Mouse (Mus musculus) embryo, embryonic 11 days (tissue): ENCODE results near the gene Plrg1.

Experiments
- DNase-seq: peaks from one replicate; pipeline ENCODE4 v3.0.0-alpha.2; 2015

Gene Plrg1

DNA sequence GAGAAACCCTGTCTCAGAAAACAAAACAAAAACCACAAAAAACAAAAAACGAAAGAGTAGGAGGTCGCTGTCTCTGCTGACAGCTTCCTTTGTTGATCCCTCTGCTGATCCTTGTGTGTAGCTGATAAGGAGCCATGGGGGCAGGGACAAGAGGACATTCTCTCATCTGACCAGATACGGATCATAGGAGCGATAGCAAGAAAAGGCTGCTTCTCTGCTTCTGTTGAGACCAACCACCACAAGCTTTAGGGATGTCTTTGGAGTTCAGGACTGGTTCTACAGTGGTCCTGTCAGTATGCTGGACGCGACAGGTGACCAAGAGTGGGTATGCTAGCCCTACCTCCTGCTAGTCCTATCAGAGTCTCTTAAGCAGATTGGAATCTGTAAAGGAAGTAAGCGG, 2.2 kb upstream of the Plrg1 start:
- no peak for DNase-seq

DNA sequence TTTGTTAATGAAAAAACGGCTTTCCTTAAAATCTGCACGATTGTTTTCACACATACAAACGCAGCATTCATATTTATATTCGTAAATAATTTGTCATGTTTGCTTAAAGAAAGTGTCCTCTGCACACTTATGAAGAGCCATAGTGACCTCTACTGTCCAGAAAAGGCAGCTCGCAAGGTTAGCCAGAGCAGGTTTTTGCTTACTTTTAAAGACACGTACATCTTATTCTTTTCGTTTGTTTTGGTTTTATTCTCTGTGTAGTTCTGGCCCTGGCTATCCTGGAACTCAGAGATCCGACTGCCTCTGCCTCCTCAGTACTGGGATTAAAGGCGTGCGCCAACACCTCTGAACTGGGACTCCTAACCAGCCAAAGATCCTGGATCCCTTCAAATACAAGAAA, 1.6 kb upstream of the Plrg1 start:
- peak; percentile 62 for DNase-seq

DNA sequence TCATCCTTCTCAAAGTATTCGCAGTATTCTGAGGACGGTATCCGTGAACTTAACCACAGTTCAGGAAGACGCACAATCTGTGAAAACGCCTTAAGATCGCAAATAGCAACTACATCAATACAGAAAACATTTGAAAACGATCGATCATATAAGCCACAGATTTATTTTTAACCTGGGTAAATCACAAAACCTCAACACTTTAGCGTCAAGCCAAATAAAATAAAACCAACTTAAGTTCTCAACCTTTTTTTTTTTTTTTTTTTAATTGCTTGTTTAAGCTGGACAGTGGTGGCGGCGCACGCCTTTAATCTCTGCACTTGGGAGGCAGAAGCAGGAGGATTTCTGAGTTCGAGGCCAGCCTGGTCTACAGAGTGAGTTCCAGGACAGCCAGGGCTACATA, 563 bp upstream of the Plrg1 start:
- DNase-seq: no peak

DNA sequence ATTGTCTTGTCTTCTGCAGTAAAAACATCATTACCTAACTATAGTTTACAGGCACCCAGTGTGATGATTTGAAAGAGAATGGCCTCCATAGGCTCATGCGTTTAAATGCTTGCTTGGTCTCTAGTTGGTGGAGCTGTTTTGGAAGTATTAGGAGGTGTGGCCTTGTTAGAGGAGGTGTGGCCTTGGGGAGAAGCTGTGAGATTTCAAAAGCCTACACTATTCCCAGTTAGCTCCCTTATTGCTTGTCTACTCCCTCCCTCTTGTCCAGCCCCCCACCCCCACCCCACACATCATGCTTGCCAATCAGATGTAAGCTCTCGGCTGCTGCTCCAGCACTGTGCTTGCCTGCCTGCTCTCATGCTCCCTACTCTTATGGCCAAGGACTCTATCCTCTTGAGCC, 1.7 kb downstream of the Plrg1 start:
- DNase-seq: no peak

DNA sequence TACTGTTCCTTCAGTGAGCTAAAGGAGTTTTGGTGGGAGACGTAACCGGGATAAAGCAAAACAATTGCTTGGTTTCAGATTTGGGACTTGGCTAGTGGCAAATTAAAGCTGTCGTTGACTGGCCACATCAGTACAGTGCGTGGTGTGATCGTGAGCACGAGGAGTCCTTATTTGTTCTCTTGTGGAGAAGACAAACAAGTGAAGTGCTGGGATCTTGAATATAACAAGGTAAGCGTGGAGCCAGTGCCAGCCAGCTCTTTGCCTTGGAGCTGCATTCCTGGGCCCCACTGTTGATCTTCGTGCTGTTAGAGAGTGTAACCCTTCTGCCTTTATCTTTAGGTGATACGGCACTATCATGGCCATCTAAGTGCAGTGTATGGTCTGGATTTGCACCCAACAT, 12.6 kb downstream of the Plrg1 start:
- DNase-seq: no peak

DNA sequence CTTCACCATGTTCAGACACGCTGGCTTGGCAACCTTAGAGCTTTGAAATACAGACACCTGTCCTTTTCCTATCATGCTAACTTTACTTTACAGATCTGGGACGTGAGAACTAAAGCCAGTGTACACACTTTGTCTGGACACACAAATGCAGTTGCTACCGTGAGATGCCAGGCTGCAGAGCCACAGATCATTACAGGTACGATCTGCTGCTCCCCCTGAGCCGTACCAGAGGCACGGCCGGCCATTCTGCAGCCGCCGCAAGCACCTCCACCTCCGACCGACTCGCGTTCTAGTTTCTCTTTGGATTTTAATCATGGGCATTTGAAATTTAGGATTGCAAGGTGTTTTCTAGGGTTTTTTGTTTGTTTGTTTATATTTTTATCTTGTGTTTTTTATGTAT, 13.5 kb downstream of the Plrg1 start:
- DNase-seq: no peak

DNA sequence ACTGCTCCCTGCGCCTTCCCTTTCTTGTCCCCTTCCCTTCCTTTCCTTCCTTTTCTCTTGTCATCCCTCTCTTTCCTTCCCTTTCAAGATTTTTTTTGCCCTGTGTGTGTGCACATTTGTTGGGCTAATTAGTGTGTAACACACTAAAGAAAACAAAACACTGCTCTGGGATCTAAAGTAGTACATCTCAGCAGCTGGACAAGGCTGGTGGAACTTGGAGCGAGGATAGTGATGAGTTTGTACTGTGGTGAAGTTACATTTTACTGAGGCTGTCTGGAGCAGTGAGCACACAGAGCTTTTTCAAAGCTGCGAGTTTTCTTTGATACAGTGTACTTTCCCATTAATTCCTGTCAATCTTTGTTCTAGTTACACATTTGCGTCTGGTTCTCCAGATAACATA, 14.9 kb downstream of the Plrg1 start:
- no peak for DNase-seq

DNA sequence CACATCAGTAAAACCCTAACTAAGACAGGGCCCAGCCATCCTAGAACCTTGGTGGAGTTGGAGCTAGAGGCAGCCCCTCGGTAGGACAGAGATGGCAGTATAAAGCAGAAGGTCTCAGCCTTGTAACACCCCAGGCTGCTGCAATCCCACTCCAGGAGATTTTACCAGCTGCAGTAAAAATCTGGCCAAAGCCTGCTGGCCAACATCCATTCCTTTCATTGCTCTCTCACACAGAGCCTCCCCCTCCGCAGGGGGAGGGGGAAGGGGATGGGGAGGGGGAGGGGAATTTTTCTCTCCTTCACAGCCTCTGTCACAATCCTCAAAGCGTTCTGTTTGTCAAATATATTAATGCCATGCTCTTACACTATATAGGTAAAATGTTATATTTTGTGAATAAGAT, 21.2 kb downstream of the Plrg1 start:
- peak; percentile 23 for DNase-seq

DNA sequence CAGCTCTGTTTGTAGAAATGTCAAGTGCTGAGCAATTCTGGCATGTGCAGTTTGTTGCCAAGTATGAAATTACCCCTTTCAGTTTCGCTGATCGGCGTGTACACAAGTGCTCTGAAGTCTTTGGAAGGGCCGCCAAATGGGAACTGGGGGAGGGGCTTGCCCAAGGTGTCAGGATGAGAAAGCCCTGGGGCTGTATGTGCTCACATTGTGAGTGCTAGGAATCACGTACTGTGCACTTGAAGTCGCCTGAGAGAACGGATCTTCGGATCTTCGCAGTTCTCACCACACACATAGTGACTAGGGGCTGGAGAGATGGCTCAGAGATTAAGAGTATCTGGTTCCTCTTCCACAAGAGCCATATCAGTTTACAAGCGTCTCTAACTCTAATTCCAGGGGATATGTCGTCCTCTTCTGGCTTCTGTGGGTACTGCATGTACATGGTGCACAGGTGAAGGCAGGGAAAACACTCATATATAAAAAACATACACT, 25.3 kb downstream of the Plrg1 start:
- DNase-seq: peak; percentile 72

DNA sequence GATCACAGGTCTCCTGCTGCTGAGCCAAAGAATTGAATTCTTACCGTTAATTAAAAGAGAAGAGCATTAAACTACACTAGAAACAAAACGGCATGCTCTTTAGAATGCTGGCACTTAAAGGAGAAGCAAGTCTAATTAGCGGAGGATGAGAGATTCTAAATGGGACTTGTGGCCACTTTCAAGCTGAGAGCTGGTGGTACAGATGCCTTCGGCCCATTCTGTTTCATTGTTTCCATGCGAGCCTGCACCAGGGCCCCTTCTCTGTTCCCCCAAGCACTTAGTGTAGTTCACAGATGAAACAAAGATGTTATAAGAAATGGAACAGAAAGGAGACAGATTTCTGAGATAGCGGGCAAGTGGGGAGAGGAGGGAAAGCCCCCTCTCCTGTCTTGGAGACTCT, 42.3 kb downstream of the Plrg1 start:
- no peak for DNase-seq

DNA sequence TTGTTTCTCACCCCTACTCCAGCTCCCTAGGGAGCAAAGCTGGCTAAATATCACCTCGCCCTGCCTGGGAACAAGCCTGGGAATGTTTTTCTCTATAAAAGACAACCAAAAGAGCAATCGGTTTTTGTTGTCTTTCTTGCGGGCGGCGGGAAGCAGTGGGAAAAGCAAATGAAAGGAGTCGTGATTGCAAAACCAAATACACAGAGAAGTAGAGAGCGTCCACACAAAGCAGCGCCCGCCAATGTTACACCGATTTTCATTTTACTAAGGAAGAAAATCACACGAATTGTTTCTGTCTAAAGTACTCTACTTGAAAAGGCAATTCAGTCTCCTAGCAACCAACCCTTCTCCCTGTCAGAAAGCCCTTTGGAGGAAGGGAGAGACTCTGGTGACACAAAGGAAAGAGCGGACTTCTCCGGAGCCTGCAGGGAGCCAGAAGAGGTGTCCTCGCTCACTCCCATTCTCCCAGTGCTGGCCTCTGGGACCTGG, 43.3 kb downstream of the Plrg1 start:
- peak; percentile 65 for DNase-seq

DNA sequence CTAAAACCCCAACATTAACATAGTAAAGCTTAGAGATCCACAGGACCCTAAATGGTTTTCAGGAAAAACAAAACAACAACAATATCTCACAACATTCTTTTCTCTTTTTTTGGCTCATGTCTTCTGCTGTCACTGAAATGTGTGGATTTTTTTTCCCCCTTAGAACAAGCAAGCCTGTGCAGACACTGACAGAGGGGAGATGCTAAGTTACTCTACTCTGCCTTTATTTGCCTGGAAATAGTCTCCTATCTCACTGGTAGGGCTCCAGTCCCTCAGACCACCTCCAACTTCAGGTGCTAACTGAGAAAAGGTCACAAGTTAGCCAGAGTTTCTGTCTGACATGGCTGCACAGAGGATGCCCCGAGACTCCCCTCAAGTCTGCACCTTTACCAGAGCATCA, 43.8 kb downstream of the Plrg1 start:
- no peak for DNase-seq

DNA sequence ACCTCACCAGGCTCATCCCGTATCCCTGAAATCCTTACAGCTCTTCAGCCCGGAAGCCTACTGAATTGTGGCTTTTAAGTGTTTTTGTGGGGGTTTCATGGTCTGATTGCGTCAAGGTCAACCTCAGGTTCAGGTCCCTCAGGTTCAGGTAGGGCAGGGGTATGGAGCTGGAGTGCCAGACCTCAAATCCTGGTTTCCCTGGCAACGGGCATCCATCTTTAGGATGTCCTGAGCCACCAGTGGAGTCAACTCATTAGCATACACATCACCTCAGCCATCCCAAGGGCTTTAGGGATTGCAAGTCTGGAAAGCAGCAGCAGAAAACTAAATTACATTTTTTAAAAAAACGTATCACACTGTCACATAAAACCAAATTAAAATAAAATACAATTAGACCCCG, 44.3 kb downstream of the Plrg1 start:
- DNase-seq: no peak

DNA sequence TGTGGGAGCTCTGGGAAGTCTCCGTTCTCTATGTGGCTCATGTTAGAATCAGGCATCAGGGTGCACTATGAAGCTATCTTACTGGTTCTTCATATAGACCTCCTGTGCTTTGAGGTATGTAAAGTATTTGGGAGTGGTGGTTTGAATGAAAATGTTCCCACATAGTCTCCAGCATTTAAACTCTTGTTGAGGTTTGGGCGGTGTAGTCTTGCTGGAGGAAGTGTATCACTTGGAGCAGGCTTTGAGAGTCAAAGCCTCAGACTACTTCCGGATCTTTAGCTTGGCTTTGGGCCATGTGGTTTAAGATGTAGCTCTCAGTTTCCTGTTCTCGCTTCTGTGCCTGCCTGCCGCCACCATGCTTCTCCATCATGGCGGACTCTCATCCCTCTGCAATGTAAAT, 47.0 kb downstream of the Plrg1 start:
- no peak for DNase-seq

DNA sequence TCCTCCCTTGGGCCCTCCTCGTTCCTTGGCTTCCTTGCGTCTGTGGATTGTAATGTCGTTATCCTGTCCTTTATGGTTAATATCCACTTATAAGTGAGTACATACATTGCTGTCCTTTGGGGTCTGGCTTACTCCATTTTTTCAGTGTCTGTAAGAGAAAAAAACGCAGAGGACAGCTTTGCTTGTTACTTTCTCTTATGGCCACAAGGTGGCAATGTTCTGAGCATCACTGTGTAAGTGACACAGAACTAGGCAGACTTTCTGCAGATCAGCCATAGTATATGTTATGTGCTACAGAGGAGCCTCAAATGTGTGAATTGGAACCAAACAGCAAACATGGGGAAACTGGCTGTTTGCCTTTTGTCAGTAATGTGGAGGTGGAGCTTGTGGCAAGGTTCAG, 54.8 kb downstream of the Plrg1 start:
- DNase-seq: peak; percentile 75

DNA sequence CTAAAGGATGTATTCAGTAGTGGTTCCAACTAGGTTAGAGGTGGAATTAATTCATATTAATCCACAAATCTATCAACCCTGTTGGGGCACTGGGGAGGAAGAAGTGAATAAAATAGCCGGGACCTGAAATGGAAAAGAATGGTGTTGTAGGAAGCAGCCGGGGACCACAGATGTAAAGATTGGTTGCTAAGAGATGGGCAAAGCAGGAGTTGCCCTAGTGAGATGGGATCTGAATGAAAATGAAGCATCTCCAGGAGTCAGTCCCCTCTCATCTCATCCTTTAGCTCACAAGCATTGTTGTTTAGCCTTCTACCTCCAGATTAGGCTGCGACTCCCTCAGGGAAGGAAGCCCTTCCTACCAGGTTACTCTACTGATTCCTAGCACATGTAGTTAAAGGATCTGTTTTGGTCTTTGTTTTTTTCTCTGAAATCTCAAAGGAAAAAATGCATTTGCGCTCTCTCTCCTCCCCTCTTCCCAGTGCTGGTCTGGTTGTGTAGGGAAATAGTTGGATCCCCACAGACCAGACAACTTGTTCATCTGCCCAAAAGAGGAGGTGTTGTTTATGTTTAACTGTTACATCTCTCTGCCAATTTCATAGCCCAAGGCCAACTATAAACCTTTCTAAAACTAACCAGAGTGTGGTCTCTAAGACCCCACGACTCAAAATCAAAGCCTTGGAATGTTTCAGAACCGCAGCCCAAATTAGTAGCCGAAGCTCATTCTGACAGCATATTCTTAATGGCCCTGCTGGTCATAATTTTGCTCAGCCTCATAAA, 56.4 kb downstream of the Plrg1 start:
- no peak for DNase-seq

DNA sequence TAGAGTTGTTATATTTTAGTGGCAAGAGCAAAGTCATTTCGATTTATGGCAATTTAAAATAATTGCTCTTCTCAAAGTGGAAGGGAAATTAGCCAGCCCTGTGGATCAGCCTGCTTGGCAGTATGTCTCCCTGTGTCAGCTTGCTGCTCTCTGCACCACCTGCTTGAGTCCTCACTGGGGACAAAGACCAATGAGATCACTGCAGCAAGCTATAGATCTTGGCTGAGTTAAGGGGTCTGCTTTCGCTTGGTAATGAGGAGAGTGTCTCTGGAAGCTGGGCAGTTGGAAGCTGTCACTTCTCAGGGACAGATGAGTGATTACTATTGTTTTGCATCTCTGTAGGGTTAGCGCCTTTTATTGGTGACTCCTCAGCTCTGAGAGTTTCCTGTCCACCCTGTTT, 57.5 kb downstream of the Plrg1 start:
- DNase-seq: peak; percentile 47

DNA sequence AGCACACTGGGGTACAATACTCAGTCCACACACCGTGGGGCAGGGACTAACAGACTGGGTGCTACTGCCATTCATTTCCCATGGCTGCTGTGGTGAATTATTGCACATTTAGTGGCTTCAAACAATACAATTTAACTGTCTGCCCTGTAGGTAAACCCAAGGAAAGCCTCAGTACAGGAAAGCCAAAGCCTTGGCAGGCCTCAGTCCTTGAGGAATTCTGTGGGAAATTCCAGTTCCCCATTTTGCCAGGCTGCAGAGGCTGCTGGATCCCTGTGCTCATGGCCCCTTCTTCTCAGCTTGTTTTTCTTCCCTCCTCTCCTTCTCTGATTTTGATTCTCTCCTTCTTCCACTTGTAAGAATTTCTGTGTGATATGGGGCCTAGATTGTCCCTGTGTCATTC, 59.6 kb downstream of the Plrg1 start:
- no peak for DNase-seq

DNA sequence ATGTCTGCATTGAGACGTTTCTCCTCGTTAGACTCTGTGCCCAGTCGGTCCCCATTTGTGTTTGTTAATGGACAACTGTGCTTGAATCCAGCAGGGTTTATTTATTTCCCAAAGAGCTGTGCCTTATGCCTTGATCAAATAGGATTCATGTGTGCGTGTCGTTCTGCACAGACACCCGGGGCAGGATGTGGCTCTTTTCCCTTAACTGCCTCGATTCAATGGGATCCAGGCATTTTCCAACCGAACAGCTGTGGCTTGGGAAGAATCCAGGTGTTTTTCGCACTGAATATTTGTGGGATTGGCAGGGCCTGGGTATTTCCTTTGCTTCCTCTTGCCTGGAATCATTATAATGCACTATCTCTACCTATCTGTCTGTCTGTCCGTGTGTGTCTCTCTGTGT, 62.3 kb downstream of the Plrg1 start:
- DNase-seq: no peak
